Mouse (Mus musculus) kidney, postnatal 10 days (tissue): ENCODE results near the gene Slc27a2.
"Not testable (repeated sequence)": the region's sequence is repeated elsewhere in the genome, so short reads cannot be mapped to it uniquely, and the experiment has no call there.

Experiments used
- DNase-seq: peaks from one replicate; pipeline ENCODE4 v3.0.0; 2021; ENCODE audit warnings: mixed read lengths

Slc27a2 gene

DNA sequence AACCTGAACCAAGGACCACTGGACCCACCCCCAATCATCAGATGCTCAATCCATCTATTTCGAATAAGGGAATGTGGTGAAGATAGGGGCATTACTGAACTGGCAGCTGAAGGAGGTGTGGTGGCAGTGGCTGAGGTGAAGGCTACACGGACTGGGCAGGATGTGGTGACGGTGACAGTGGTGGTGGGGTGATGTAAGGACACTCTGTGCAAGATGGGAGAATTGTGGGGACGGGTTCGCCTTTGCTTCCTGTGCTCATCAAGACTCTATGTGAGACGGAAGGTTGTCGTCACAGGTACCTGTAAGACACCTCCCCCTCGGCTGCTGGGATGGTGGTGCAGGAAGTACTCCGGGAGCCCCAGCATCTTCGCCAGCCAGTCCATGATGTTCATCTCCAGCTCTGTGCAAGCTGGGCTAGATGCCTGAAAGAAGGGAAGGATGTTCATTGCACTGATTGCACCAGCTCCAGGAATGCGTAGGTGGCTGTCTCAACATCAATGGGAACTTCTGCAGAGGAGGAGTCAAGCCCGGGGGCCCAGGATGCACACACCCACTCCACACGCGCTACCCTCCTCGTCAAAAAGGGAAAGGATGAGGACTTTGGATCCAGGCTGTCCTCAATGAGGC lies 54.0 kb downstream of the Slc27a2 start:
- DNase-seq = no peak

DNA sequence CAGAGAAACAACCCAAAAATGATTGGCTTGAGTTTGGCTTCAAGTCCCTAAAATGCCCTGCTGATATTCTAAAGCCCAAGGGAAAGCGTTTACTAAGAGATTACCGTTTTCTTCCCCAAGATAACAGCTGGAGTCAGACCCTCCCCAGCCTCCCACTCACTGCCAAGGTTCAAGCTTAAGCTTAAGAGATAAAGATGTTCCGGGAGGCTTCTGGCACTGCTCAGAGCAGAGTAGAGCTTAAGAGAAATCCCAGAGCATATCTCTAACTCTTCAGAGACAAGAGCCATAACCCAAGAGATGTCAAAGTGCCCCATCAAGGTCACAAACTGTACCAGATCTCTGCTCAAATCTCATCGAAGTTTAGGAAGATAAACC lies 54.5 kb downstream of the Slc27a2 start:
- DNase-seq = no peak

DNA sequence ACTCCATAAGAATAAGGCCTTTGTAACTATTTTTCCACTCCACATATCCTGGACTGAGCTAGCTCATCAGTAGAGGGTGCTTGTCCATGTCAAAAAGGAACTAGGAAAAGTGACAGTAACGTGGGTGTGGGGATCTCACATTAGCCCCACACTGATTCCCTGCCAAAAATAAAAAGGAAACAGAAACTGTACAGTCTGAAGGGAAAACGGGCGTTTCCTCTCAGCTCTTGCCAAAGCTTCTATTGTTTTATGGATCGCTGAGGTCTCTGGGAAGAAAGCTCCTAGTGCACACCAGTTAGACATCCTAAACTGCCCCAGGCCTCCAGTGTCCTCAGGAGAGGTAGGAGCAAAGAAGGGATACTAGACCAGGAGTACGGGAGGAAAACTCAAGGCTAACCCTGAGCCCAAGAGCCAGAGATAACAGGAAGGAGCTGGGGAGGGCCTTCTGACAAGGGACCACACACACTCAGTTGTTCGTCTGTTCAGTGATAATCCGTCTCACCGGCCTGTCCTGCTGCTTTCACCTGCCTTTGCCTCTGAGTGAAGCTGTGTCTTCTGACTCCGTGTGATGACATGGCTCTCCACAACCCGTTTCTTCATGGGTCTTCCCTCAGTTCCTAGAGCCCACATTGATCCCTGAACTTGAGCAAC lies 55.5 kb downstream of the Slc27a2 start:
- no peak for DNase-seq

DNA sequence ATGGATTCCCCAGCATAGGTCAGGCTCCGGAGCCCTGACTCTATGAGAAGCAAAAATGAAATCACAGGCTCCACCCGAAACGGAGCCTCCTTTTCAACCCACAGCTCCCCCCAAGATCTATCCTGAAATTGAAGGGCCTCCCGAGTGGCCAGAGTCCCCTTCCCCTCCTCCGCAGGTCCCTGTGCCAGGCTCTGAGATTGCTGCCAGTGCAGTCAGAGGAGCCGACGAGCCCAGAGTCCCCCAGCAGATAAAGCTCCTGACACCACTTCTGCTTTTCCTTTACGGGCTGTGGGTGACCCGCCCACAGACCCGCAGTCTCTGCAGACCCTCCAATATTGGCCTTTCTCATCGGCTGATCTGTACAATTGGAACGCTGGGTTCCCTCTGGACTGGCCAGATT lies 57.4 kb downstream of the Slc27a2 start:
- not testable (repeated sequence) for DNase-seq

DNA sequence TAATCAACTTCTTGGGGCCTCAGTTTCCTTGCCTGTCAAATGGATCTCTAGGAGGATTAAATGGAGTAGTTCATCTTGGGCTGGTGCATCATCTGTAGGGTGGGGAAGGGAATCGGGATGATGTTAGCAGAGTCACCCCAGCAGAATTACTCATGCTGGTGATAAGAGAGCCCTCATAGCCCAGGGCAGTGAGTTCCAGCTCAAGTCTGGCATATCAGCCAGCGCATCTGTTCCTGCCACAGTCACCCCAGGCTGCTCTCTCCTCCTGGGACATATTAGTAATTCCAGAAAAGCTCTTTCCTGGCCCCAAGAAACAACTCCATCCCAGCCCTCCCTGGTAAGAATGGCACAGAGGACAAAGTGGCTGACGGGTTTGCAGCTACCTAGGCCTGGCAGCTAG lies 63.1 kb downstream of the Slc27a2 start:
- DNase-seq = no peak

DNA sequence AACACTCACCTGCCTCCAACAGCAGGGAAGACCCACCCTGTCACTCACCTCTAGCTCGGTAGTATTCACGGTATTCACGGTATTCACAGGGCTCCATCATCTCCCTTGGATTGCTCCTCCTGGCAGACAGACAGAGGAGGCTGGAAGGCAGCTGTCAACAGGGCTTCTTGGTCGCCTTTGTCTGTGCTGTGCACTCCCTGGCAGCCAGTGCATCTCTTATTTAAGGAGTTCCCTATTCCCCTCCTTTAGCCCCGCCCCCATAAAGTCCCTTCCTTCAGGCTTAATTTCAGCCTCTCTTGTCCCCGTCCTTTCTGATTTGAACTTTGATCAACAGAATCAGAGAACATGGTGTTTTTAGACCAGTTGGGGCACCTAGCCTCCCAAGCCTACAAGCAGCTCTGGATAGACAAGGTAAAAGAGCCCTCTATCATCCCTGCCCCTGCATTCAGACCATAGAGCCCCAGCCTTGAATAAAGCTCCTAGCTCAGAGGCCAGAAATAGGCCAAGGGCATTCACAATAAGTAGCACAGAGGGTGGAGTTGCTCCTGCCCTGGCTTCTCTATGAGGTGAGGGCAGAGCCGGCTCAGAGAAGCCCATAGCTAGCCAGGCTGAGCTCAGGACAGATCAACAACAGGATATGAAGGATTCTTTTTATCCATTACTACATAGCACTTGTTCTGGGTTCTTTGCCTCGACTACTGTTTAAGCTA lies 66.4 kb downstream of the Slc27a2 start:
- no peak for DNase-seq

DNA sequence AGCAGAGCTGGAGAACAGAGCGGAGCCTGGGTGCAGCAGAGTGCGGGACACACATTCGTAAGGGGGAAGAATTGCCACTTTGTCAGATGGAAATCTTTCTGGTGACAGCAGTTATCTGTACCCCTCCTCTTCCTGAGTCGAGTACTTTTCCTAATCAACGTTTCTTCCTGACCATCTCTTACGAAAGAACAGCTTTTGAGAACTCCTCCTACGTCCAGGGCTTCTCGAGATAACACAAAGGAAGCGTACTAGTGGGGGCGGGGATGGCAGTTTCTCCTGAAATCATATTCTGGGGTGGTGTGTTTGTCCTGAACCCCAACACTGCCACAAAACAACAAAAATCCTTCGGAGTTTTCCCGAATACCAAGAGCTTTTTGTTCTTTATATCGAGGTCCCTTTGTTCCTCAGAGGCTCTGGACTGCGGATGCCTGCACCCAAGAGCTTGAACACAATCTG lies 67.1 kb downstream of the Slc27a2 start, which contains the start of gene Hdc:
TSS of gene Hdc (minus strand) at position 51 of the 456 bp plus-strand sequence.
- no peak for DNase-seq

DNA sequence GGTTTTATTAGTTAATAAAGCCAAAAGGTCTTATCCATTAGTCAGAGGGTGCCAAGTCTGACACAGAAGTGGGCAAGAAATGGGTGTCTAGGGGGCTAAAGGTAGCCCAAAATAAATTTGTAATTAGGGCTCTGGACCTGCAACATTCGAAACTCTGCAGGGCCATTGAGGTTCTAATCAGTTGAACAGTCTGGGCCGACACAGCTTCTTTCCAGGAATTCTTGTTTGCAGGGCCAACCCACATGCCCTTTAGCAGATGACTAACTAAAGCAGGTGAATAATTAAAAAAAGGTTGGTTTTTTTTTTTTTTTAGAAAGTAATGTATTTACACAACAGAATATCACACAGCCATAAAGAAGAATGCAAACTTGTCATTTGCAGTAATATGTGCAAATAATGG lies 70.2 kb downstream of the Slc27a2 start:
- DNase-seq = no peak

DNA sequence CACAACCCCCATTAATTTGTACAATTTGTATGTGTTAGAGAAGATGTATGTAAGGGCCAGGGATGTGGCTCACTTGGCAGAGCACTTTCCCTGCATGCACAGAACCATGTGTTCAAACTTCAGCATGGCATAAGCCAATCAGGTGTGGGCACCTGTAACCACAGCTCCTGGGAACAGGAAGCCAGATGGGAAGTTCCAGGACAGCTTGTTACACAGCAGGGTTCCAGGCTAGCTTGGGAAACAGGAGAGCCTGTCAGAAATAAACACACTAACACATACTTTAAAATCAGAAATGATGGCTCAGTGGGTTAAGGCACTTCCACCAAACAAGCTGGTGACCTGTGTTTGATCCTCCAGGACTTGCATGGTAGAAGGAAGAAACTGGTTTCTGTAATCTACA lies 70.9 kb downstream of the Slc27a2 start:
- no peak for DNase-seq

DNA sequence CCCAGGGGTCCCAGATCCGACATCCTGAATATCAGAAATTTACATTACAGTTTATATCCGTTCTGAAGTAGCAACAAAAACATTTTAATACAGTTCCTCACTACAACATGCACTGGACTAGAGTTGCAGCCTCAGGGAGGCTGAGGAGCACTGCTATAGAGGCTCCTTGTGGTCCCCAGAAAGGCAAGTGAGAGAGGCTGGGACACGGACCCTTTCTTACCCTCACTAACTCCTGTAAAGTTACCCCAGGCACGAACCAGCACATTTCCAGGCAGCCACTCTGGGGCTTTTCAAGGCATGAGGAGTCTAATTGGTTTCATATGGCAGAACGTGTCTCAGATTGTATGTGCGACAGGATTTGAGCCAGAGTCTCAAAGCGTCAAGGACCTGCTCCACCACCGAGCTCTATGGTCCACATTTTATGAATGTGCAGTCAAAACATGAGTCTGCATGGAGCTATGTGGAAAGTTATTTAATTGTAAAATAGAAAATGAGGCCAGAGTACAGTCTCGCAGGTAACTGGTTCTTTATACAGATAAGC lies 76.3 kb downstream of the Slc27a2 start:
- DNase-seq = no peak

DNA sequence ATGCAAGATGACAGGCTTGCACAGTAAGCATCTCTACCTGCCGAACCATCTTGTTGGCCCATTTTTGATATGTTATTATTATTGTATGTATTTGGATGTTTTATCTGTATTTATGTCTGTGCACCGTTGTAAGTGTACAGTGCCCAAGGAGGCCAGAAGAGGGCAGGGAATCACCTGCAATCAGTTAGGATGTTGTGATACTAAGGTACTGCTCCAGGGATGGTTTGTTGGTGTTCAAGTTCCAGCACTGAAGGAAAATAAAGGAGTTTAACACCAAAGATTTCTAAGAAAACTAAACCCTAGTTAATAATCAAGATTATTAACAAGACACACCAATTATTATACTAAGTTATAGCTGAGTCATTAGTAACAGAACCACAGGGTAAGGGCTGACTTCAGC lies 81.0 kb downstream of the Slc27a2 start:
- DNase-seq = peak; percentile 22

DNA sequence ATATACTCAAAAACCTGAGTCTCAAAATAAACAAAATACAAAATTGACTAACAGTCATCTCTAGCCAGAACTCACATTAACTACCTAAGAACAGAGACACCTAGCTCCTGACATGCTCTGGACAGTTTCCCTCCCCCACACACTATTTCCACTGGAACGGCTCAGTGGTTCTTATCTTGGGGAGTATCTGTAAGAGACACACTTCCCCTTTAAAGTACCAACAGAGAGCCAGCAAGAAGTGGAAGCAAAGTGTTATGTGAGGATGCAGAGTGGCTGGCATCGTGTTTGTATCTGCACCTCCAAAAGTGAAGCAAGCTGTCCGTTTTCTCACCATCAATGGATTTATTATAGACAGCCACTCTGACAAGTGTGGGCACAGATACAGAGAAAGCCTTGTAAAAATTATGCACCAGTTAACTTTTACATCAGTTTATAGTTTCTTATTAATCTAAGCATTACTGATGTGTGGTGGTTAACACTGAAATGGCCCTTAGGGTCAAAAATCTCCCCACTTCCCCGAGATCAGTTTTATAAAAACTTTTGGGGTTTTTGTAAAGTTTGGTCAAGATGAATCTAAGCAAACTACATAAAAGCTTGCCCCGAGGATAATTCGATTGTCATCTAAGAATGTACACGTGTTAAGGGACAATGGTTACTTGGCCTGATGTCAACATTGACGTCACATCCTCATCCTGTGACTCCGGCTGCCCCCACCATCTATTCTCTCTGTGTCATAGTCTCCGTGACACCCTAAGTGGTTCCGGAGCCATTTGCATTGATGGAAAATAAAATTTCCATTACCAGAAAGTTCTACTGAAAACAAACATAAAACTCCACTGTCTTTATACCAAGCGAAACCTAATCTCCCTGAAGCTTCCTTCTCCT lies 84.0 kb downstream of the Slc27a2 start:
- peak; percentile 73 for DNase-seq
